Mouse (Mus musculus): Measurements from ENCODE around the gene Aurkaip1.

Aurkaip1 gene

DNA sequence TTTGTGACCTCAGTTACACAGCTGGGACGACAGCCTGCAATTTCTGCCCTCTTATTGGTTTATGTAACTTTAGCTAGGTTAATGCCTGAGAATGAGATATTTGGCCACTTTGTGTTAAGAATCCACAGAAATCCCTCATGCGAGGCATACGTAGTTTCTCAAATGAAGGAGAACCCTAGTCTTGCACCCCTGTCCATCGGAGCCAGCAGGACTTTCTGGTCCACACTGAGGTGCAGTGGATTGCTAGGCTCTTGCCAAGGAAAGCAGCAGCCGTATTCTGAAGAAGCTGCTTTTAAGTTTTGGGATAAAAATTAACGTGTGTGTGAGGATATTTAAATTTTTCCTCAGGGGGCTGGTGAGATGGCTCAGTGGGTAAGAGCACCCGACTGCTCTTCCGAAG is 476 bp upstream of the Aurkaip1 start:
- no peak for DNase-seq

DNA sequence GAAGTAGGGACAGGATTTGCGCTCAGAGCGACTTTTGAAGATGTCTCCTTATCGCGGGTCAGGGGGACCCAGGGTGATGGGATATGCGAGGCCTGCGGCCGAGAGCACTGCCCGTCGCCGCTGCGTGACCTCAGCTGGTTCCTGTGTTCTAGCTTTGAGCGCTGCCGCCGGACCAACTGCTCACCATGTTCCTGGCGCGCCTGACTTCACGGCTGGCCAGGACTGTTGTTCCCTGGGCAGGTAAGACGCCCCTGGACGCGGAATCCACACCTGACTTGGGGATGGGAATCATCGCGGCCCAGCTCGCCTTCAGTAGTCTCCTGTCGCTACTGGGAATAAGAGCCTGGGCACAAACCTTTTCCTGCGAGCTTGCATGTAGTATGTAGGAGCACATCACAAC is 759 bp downstream of the Aurkaip1 start:
- DNase-seq = no peak

DNA sequence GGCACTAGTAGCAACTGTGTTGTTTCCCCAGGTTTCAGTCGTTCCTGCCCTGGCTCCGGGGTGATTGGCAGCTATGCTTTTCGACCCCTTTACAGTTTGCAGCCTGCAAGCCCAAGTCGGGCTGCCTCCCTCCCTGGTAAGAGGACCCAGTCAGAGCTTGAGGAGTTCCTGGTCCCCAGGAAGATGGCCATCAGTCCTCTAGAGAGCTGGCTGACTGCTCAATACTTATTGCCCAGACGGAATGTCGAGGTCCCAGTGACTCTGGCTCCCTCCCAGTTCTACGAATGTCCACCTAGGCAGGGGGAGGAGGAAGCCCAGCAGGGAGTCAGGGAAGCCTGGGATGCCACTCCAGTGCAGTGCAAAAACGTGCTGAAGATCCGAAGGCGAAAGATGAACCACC is 1.2 kb downstream of the Aurkaip1 start:
- no peak for DNase-seq

- DNase-seq = no peak
These were observed 2.2 kb downstream of the Aurkaip1 start for GRCm38 (mm10) chr4:155833234-155833633.

DNA sequence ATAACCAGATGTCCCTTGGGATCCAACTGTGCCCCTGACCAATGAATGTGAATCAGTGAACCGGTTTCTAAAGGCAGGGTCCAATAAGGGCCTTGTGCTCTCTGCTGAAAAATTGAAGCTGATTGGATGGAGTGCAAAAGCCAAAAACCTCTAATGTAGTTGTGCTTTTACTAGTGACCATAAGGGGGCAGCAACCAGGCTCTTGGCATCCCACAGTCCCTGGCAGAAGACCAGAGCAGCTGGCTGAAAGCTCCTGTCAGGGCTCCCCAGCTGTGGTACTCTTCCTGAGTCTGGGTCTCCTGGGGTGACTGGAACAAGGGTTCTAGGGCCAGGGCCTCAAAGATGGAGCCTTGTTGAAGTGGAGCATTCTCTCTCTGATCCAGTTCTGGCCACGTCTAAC is 2.8 kb downstream of the Aurkaip1 start:
- peak; percentile 80 for DNase-seq

DNA sequence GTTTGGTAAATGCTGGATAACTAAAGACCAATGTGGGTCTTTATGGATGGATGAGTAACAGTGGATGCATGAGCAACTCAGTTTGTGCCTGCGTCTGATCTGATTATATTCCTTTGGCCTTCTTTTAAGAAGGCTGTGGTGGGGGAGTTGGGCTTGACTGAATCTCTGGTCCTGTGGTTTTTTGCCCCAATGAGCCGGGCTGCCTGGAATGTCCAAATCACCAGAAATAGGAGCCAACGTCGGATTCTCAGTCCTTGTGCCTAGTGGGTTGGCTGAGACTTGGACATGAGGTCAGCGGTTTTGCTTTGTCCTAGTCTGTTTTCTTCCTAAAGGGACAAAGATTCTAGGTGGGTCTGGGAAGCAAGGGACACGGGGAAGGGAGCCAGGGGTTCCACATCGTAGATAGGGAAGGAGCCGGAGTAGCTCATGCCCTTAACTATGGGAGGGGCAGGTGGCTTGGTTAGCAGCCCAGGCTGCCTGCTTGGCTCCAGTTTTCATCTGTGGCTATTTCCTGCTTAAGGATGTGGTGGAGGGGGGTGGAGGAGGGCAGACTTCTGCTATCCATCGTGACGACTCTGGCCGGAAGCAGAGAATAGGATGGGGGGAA is 6.4 kb downstream of the Aurkaip1 start:
- no peak for DNase-seq

- no peak for DNase-seq
These were observed 7.4 kb downstream of the Aurkaip1 start for GRCm38 (mm10) chr4:155838187-155839153.

GRCm38 (mm10) chr4:155839483-155839910 is 8.4 kb downstream of the Aurkaip1 start, which contains the start of gene Mxra8:
TSS of gene Mxra8 (plus strand) at chr4:155839680.
- no peak for DNase-seq

- DNase-seq = no peak
These were observed 9.3 kb downstream of the Aurkaip1 start for GRCm38 (mm10) chr4:155840076-155841002.

DNA sequence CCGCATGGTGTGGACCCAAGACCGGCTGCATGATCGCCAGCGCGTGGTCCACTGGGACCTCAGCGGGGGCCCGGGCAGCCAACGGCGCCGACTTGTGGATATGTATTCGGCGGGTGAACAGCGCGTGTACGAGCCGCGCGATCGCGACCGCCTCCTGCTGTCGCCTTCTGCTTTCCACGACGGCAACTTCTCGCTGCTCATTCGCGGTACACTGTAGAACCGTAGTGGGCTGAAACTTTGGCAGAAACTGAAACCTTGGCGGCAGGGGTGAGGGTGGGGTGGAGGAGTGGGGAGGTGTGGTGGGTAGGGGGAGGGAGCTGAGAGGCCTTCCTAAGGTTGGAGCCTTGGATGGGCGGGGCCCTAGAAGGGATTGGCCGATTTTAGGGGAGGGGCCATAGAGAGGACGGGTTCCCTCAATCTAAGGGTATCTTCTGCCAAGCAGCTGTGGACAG is 10.0 kb downstream of the Aurkaip1 start:
- no peak for DNase-seq

- no peak for DNase-seq
These were observed 10.7 kb downstream of the Aurkaip1 start for GRCm38 (mm10) chr4:155841651-155842270.

- no peak for DNase-seq
These were observed 12.2 kb downstream of the Aurkaip1 start for GRCm38 (mm10) chr4:155843231-155843630.

- peak; percentile 94 for DNase-seq
These were observed 16.0 kb downstream of the Aurkaip1 start, which contains the start of gene Dvl1 for GRCm38 (mm10) chr4:155846871-155847578. TSS of gene Dvl1 (plus strand) at chr4:155847402.

GRCm38 (mm10) chr4:155847591-155848352 is 16.7 kb downstream of the Aurkaip1 start:
- DNase-seq = no peak

DNA sequence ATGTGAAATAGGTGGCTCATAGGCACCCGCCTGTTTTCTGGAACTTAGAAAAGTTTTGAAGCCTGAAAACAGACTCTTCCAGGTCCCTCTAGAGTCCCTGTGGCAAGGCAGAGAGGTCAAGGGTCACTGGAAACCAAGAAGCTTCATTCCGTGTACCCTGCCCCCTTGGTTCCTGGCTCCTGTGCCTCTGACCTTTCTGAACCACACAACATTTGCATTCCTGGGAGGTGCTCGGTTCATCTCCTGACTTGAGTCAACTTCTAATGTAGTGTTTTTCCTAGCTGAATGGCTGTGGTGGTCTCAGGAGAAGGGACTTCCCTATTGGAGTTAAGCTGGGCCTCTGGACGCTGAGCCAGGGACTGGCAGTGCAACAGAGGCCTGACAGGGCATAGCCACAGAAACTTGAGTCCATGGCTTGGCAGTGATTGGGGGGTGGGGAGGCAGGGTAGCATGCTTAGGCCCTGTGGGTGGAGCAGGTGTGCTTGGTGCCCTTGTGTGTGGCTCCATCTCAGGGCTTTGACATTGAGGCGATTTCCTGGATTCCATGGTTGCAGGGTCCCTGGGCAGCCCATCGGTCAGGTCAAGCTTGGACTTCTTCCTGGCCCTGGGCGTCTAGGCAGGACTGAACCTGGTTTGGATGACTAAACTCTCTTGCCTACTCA is 17.5 kb downstream of the Aurkaip1 start:
- DNase-seq = no peak

- no peak for DNase-seq
These were observed 18.3 kb downstream of the Aurkaip1 start for GRCm38 (mm10) chr4:155849391-155849790.

- no peak for DNase-seq
These were observed 18.9 kb downstream of the Aurkaip1 start for GRCm38 (mm10) chr4:155849792-155850451.

GRCm38 (mm10) chr4:155851368-155851767 is 20.3 kb downstream of the Aurkaip1 start:
- DNase-seq = no peak

- no peak for DNase-seq
These were observed 20.9 kb downstream of the Aurkaip1 start for GRCm38 (mm10) chr4:155851951-155852411.
